Mouse (Mus musculus): ENCODE measurements at regions not wholly inside any gene's neighbourhood (a gene's known extent, or its start where the extent isn't known, plus 50 kb on each side); places are given as distances from the start of the nearest gene placed in this dataset.
A peak's percentile ranks its signal among the peaks of the same experiment; 100 is the strongest.

DNA sequence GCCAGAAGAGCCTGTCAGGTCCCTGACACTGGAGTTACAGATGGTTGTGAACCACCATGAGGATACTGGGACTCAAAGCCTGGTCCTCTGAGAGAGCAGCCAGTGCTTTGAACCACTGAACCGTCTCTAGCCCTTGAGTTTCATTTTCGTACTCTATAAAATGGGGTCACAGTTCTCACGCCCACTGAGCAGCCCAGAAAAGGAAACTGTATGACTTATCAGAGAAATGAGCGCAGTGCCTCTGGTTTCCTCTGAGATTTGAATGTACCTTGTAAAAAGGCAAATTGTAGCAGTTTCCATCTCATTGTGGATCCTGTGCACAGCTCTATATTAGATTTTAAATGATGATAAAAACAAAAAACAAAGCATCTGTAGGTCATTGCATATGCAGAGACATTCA, 108.9 kb upstream of the Spata13 start:
- intact Hi-C loops (cut with DNase I) = loop anchor here (2.0 kb wide), 1 partner anchor 164 kb away; no protein-coding TSS in a partner anchor
- no peak for DNase-seq

DNA sequence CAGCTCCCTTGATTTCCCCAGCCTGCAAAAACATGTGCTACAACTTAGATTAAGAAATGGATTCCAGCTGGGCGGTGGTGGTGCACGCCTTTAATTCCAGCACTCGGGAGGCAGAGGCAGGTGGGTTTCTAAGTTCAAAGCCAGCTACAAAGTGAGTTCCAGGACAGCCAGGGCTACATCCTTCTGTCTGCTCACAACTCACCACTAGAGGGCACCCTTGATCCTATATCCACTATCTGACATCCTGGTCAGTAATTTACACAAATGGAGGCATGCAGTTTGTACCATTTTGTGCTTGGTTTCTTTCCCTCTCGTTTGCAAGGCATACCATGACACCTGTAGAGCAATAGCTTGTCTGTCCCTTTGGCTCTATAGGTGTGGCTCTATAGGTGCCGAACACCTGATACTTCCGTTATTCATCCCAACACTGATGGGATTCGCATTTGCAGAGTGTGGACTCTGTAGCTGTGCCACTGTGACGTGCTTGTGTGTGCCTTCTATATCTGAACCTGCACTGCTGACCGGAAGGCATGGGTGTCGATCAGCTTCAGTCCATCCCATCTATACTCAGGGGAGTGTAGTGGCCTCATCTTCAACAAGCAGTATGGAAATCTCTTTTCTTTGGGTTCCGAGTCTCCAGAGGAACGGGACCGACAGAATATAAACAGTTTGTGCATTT, 108.4 kb upstream of the Spata13 start:
- DNase-seq = peak; percentile 75
- intact Hi-C loops (cut with DNase I) = loop anchor here (2.0 kb wide), 1 partner anchor 163 kb away; no protein-coding TSS in a partner anchor

DNA sequence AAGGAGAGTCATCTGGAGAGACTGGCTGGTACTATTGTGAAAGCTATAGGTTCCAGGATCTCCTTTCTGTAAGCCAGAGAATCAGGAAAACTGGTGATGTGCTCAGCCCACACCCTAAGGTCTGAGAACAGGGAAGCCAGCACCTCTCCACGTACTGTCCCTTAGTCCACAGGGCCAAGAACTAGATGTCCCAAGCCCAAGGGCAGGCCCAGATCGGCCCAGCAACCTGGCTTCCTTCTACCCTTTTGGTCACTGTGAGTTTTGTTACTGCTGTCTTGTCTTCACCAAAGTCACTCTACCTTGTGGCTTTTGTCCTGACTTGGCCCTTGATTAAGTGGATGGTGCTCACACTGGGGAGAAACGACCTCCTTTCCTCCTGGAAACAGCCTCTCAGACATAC, 107.8 kb upstream of the Spata13 start:
- intact Hi-C loops (cut with DNase I) = loop anchor here (2.0 kb wide), 1 partner anchor 163 kb away; no protein-coding TSS in a partner anchor
- no peak for DNase-seq

DNA sequence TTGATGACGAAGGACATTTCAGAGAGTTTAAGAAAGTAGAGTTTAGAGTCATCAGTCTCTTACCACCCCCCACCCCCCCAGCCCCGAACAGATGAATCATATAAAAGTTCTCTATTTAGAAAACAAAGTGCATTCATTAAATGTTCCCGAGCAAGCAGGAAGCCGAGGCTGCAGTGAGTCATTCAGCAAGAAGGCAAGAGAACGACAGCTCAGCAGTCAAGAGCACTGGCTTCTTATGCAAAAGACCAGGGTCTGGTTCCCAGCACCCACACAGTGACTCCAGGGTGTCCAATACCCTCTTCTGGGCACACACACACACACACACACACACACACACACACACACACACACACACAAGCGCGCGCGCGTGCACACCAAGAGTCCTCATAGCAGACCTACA, 107.0 kb upstream of the Spata13 start:
- DNase-seq = no peak
- intact Hi-C loops (cut with DNase I) = no loop called here

DNA sequence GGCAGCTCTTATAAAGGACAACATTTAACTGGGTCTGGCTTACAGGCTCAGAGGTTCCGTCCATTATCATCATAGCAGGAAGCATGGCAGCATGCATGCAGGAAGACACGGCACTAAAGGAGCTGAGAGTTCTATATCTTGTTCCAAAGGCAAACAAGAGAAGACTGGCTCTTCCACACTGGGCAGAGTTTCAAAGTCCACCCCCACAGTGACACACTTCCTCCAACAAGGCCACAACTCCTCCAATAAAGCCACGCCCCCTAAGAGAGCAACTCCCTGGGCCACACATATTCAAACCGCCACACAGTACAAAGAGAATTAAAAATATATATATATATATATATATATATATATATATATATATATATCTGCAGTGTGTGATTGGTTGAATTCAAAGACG, 105.8 kb upstream of the Spata13 start:
- DNase-seq = no peak
- intact Hi-C loops (cut with DNase I) = no loop called here

DNA sequence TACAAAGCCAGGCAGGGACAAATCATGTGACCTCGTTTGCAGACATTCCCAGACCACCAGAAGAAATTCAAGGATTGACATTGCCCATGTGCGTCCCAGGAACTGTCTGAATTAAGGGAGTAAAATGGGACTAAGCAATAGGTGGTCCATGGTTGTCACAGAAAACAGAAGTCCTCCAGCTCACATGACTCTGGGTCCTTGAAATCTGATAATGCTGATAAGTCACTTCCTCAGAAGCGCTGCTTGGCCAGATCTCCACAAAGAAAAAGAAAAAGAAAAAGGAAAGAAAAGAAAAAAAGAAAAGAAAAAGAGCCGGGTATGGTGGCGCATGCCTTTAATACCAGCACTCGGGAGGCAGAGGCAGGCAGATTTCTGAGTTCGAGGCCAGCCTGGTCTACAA, 105.3 kb upstream of the Spata13 start:
- intact Hi-C loops (cut with DNase I) = no loop called here
- DNase-seq = no peak

DNA sequence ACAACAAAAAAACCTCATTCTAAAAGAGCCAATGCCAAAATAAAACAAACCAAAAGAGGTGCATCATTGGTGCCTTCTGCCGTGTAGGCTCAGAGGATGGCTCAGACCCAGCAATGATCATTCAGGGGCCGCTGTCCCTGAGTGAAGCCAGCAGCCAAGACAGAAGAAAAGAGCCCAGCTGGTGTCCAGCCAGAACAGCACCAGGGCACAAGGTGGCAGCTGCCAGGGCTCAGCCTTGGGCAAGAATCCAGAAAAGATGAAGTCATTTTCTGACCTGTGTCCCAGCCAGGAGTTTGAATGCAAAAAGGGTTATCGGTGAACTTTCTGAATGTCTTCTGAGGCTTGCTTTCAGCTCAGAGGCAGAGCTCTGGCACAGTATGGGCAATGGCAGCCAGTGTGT, 104.8 kb upstream of the Spata13 start:
- intact Hi-C loops (cut with DNase I) = no loop called here
- DNase-seq = peak; percentile 92

DNA sequence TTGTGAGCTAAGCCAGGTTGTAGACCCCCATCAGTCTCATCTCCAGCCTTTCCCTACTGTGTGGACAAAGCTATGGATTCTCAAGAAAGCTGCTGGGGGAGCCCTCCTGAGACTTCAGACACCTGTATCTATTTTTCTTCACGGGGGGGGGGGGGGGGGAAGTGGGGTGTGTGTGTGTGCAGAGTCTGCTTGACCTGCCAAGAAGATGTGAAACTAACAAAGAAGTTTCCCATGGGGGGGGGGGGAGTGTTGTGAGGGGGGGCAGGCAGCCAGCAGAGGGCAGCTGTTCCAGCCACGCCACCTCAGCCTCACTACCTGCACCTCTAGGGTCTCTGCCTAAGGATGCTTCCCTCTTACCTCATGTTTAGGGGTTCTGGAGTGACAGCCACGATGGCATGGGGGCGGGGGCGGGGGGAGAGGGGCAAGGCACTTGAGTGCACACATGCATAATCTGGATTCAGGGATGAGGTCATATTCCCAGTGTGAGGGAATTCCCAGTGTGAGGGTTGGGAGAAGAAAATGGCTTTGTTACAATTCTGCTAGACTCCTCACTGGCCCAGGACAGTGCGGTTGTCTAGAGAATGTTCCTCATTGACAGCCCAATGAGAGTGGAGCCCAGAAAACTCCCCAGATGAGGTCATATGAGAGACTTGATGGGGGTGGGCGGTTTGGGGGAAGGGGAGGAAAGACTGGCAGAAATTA, 104.0 kb upstream of the Spata13 start:
- intact Hi-C loops (cut with DNase I) = no loop called here
- no peak for DNase-seq

DNA sequence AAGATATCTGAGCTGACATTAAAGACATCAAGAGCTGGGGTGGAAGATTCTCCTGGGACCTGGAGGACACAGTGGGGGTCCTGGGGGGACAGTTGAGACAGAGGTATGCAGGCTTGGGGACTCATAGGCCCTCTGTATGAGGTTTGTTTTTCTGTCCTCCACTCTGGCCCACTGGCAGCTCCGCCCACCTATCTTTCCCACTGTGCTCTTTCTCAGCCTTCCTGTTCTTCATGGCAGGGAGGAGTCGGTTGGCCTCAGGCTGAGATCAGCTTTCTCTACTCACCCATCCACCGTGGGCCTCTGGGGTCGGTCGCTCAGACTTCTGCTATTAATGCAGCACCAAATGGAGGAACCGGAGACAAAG, 103.5 kb upstream of the Spata13 start:
- intact Hi-C loops (cut with DNase I) = no loop called here
- DNase-seq = peak; percentile 41

DNA sequence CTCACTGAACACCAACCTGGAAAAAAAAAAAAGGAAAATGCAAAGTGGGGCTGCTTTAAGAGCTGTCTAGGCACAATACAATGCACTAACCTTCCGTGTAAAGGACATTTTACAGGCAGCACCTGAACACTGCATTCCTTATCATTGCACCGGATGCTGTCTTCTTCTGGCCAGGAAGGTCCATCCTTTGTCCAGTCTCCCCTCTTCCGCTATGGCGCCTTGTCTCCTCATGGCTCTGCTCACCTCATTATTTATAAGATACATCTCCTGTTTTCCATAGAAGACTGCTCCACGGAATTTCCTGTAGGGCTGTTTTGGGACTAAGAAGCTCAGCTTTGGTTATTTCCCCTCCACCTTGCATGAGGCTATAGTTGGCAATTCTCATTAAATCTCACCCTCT, 102.8 kb upstream of the Spata13 start:
- intact Hi-C loops (cut with DNase I) = no loop called here
- DNase-seq = no peak

DNA sequence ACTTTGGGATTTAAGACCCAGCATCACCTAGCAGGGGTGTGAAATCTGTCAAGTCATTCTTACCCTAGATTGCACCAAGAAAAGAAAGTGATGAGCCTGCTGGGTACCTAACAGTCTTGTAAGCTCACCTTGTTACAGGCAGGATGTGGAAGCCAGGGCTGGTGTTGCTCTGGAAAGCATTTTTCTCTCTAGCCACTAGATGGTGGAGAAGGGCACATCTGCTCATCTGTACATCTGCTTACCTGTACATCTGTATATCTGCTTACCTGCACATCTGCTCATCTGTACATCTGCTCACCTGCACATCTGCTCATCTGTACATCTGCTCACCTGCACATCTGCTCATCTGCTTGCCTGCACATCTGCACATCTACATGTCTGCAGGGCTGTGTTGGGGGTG, 102.0 kb upstream of the Spata13 start:
- no peak for DNase-seq
- intact Hi-C loops (cut with DNase I) = no loop called here

DNA sequence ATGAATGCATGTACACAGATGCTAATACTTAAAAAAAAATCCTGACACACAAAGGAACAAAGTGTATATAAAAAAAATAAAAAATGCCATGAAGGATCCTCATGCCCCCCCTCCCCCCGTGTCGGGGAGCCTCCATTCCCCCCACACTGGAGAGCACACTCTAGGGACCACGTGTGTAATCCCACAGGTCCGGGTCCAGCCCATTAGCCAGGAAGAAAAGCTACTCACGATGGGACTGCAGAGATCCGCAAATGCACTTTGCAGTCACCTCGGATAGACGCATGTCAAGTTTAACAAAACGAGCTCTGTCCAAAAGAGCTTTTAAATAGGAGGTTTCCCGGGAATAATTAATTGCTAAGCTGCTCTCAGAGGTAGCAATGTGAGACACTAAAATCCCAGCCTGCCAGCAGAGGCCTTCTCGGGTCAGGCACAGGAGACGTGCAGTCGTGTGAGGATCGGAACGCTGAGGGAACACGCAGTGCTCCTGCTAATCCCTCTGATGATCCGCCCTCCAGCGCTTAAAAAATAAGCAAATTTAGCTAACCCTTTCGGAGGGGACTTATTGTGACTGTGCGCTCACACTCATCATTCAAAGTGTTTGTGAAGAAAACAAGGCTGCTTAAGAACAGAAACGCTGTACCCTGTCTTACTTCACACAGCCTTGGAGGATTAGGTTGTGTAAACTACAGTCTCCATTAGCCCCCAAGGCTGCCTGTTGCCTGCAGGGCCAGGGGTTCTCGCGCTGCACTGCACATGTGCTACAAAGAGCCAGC, 100.2 kb upstream of the Spata13 start:
- DNase-seq = no peak
- intact Hi-C loops (cut with DNase I) = no loop called here

DNA sequence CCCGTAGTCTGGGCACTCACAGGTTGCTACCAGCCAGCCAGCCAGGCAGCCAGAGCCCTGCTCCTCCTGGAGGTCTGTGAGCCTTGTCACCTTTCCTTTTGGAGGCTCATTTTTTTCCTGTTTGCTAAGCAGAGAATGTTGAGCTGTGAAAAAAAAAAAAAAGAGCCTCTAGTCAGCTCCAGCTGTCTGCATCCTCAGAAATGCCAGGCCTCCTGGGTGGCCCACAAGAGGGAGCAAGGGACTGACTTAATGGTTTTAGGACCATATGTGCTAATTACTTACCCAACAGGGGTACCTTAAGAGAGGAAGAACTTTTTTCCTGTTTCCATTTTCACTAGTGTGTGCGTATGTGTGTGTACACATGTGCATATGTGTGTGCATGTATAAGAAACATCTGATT, 94.8 kb upstream of the Spata13 start:
- DNase-seq = no peak
- intact Hi-C loops (cut with DNase I) = no loop called here

DNA sequence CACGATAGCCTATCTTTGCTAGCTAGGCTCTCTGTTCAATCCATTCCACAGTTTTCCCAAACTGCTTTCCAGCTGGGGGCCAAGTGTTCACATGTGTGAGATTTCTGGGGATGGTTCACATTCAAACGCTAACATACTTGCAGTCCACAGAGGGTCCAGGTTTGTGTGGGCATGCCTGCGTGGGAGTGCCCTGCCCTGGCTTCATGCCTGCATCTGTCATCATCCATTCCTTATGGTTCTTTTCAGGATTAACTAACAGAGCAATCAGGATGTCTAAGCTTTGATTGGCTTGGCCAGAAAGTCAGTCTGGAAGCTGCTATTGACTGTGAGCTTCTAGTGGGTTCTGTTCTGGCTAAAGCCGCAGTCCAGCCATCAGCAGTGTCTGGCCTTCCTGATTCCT, 93.7 kb upstream of the Spata13 start:
- intact Hi-C loops (cut with DNase I) = no loop called here
- DNase-seq = peak; percentile 43

DNA sequence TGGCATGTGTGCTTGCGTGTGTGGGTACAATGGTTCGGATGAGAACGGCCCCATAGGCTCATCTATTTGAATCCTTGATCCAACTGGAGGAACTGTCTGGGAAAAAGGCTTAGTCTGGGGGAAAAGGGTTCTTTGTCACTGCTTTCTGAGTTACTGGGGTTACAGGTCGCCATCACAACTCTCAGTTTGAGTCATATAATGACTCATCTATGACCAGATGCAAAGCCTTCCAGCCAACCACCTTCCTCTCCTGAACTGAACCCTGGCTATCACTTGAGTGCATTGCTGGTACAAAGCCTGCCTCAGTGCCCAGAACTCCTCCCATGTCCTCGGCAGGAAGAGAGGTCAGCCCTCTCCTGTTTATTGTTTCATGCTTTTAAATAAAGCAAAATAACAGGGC, 92.2 kb upstream of the Spata13 start:
- intact Hi-C loops (cut with DNase I) = no loop called here
- DNase-seq = no peak

DNA sequence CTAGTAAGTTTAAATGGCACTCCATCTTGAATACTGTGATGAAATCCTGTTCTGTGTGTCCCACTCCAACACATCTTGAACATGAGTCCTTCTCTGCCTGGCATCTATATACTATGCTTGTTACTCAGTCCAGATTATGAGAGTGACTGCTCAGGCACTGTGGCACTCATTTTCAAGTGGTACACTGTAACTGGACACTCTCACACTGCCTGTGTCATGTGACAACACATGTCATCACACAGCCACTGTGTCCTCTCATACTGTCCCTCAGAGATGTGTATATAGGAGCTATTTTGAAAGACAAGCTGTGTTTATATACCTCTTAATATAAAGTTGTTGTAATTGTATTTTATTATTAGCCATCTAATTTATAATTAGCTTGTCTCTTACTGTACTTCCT, 89.0 kb upstream of the Spata13 start:
- DNase-seq = no peak
- intact Hi-C loops (cut with DNase I) = no loop called here

DNA sequence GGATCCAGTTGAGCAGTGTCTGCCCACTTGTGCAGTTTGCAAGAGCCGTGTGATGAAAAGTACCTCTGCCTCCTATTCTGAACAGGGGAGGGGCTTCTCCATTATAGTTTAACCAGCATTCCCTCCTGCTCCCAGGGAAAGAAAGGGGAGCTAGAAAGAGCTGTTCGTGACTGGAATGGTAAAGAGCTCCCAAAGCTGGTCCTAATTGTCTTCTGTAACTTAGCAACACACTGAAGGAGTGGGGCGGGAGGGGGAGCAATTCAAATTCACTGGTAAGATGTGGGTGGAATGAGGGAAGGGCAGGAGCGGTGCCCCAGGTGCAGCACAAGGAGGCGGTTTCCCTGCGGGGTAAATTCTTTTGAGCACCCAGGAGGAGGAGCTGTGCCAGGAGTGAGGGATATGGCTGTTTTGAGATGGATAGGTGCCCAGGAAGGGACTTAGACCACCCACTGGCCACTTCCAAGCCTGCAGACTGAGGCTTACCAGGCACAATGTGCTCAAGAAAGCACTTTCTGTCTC, 79.5 kb upstream of the Spata13 start:
- DNase-seq = peak; percentile 55
- intact Hi-C loops (cut with DNase I) = no loop called here

DNA sequence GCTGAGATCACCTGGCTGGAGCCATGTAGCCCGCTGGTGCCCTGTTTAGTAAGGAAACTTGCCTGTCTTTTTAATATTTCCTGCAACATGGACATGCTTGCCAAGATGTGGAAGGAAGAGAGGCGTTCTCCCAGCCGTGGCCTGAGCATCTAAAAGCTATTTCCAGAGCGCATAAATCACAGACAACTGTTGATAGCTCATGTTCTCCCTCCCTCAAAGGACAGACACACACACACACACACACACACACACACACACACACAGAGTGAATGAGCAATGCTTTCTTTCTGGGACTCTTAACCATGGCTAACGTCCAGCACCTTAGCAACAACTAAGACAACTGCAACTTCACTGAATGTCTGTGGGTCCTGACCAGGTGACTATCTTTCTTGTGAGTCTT, 77.3 kb upstream of the Spata13 start:
- no peak for DNase-seq
- intact Hi-C loops (cut with DNase I) = no loop called here

DNA sequence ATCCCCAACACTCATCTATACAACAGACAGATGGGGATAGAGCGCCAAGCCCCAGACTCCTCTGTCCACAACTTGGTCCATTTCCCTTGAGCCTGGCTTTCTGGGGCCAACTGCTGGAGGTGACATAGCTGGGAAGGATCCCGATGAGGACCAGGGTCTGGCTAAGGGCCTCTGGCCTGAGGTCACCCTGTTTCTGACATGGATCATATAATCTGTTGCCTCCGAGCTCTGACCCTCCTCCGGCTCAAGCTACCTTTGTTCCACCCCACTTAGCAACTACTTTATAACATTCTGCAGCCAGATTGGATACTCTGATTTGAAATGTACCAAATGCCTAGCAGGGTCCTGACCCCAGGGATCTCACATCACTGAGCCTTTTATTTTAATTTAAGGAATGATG, 76.8 kb upstream of the Spata13 start:
- intact Hi-C loops (cut with DNase I) = no loop called here
- no peak for DNase-seq

DNA sequence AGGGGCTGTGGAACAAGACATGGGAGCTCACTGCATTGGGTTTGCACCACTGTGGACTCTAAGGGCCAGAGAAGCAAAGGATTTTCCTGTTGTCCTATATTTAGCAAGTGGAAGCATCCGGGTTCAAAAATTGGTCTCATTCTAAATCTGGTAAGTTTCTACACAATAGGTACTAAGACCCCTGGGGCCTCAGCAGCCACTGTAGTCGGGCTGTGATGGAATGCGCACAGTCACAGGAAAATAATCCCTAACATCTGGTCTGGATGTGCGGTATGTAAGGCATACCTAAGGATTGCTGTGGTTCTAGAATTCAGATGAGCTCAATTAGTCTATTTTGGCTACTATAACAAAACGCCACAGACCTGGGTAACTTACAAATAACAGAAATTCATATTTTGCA, 74.4 kb upstream of the Spata13 start:
- intact Hi-C loops (cut with DNase I) = no loop called here

DNA sequence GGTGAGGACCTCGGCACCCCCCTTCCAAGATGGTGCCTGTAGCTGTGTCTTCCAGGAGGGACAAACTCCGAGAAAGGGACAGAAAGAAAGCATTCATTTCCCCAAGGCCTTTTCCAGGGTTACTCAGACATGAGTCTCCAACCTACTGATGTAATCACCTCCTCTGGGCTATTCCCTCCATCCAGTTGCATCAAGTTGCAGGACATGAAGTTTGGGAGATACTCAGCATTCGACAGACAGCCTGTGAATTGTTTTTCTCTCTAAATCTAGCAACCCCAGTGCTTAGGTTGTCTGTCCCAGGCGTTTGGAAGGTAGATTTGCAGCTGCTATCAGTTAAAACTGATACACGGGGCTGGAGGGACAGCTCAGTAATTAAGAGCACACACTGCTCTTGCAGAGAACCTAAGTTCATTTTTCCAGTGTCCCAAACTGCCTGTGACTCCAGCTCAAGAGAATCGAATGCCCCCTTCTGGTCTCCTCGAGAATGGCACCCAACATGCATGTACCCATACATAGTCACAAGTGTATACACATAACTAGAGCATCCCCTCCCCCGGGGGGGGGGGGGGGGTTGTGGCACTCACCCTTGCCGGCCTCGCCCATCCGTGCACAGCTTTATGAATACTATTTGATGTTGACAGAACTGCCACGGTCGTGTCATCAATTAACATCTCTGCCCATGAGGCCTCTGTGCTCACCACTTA, 73.8 kb upstream of the Spata13 start:
- intact Hi-C loops (cut with DNase I) = no loop called here
- DNase-seq = peak; percentile 31

More for the DNA sequence above, 74.4 kb upstream of the Spata13 start:
- DNase-seq = no peak
